Mouse (Mus musculus) activated CD4-positive, CD25-positive, alpha-beta regulatory T cell, adult 9 weeks (primary cell): Measurements from ENCODE around the gene Gm9999. TPM values are rescaled to one million over a fixed set of nuclear protein-coding genes. Genes with fewer than 3 reads are reported as not detected.

Experiments used
- polyA plus RNA-seq: library from polyadenylated mRNA; unstranded; fragments of 100-300 nt; shearing (Covaris generic); gene quantifications from one replicate; pipeline ENCODE4 v1.2.1, GENCODE M21; 2017

Gm9999 gene
- not detected for polyA plus RNA-seq

GRCm38 (mm10) chr7:46983280-46983679 lies at the start of gene Gm9999:
Gene Gm9999 (plus strand): TSS chr7:46983580.

GRCm38 (mm10) chr7:46957831-46958691 lies 25.3 kb upstream of the Gm9999 start, which contains the start of gene Uevld:
Gene Uevld (minus strand): TSS chr7:46958527.

GRCm38 (mm10) chr7:47008168-47008993 lies 25.0 kb downstream of the Gm9999 start, which contains the start of gene Spty2d1:
Gene Spty2d1 (minus strand): TSS chr7:47008411.

Other genes starting within 250 kb of the Gm9999 start
- gene Saa1, start 240.6 kb upstream of the Gm9999 start, polyA plus RNA-seq = not detected
- gene Saa2, start 231.8 kb upstream of the Gm9999 start, polyA plus RNA-seq = not detected
- 39.7 TPM for gene Hps5, start 187.5 kb upstream of the Gm9999 start, polyA plus RNA-seq
- 42.9 TPM for gene Gtf2h1, start 187.5 kb upstream of the Gm9999 start, polyA plus RNA-seq
- 1,357 TPM for gene Ldha, start 142.1 kb upstream of the Gm9999 start, polyA plus RNA-seq
- not detected for gene Ldhc, start 122.4 kb upstream of the Gm9999 start, polyA plus RNA-seq
- 133 TPM for gene Tsg101, start 63.6 kb upstream of the Gm9999 start, polyA plus RNA-seq
- gene Uevld, start 25.1 kb upstream of the Gm9999 start, polyA plus RNA-seq = 9.3 TPM
- gene Spty2d1, start 24.8 kb downstream of the Gm9999 start, polyA plus RNA-seq = 52.0 TPM
- gene Tmem86a, start 67.0 kb downstream of the Gm9999 start, polyA plus RNA-seq = 5.8 TPM
- gene Ptpn5, start 150.1 kb downstream of the Gm9999 start, polyA plus RNA-seq = 16.9 TPM
- not detected for gene Mrgpra6, start 221.3 kb downstream of the Gm9999 start, polyA plus RNA-seq